Mouse (Mus musculus) mouse embryonic stem cell (cell line): ENCODE results near the gene Lrrc75b.

ENCODE experiments used
- in situ Hi-C, 2 experiments: fragments of 300-500 bp; cut with MboI; formaldehyde crosslinking; loops; 1 replicate in 1 of 2; 3 replicates in 1 of 2; pipeline ENCODE4 v1.14.3; 2019 to 2020; ENCODE audit warnings: low sequenced_read_pairs in 2 of 2, low pct_unique_long_range_greater_than_20kb in 1 of 2, mixed read lengths in 1 of 2; ENCODE audit not compliant: unreplicated experiment in 1 of 2

Lrrc75b gene

GRCm38 (mm10) chr10:75559676-75560548, at the start of gene Lrrc75b:
Gene Lrrc75b (minus strand): TSS chr10:75560330.
- in situ Hi-C loops = no loop called here

GRCm38 (mm10) chr10:75608975-75609374, 48.8 kb upstream of the Lrrc75b start:
- in situ Hi-C loops = loop anchor here in 1 of 2 experiments (10.0 kb wide), 1 partner anchor 346 kb away; the partner anchor contains the start of gene Gm5134

GRCm38 (mm10) chr10:75607253-75607652, 47.1 kb upstream of the Lrrc75b start:
- in situ Hi-C loops = loop anchor here in 1 of 2 experiments (10.0 kb wide), 1 partner anchor 348 kb away; the partner anchor contains the start of gene Gm5134

GRCm38 (mm10) chr10:75605162-75605846, 45.2 kb upstream of the Lrrc75b start:
- in situ Hi-C loops = loop anchor here in 1 of 2 experiments (10.0 kb wide), 1 partner anchor 349 kb away; the partner anchor contains the start of gene Gm5134

- in situ Hi-C loops = loop anchor here in 1 of 2 experiments (10.0 kb wide), 1 partner anchor 355 kb away; the partner anchor contains the start of gene Gm5134
Observed at GRCm38 (mm10) chr10:75600189-75600730, 40.1 kb upstream of the Lrrc75b start.

GRCm38 (mm10) chr10:75595981-75596380, 35.9 kb upstream of the Lrrc75b start:
- in situ Hi-C loops = loop anchor here in 1 of 2 experiments (25.0 kb wide), 1 partner anchor 366 kb away; the partner anchor contains the start of gene Gm5134

- in situ Hi-C loops = loop anchor here in 1 of 2 experiments (25.0 kb wide), 1 partner anchor 370 kb away; the partner anchor contains the start of gene Gm5134
Observed at GRCm38 (mm10) chr10:75592585-75592984, 32.5 kb upstream of the Lrrc75b start.

- in situ Hi-C loops = loop anchor here in 1 of 2 experiments (25.0 kb wide), 1 partner anchor 371 kb away; the partner anchor contains the start of gene Gm5134
Observed at GRCm38 (mm10) chr10:75591211-75591894, 31.2 kb upstream of the Lrrc75b start.

GRCm38 (mm10) chr10:75589651-75590050, 29.5 kb upstream of the Lrrc75b start:
- in situ Hi-C loops = loop anchor here (10.0 to 25.0 kb wide), 3 partner anchors 115 to 373 kb away; partner anchors contain the start of gene Gm5134 (in 1 of the 2)

GRCm38 (mm10) chr10:75589129-75589528, 29.0 kb upstream of the Lrrc75b start, which contains the start of gene Ggt5:
Gene Ggt5 (plus strand): TSS chr10:75589340.
- in situ Hi-C loops = loop anchor here (10.0 to 25.0 kb wide), 3 partner anchors 116 to 373 kb away; partner anchors contain the start of gene Gm5134 (in 1 of the 2)

GRCm38 (mm10) chr10:75588336-75588735, 28.2 kb upstream of the Lrrc75b start:
- in situ Hi-C loops = loop anchor here (10.0 to 25.0 kb wide), 3 partner anchors 116 to 374 kb away; partner anchors contain the start of gene Gm5134 (in 1 of the 2)

GRCm38 (mm10) chr10:75587781-75588180, 27.7 kb upstream of the Lrrc75b start:
- in situ Hi-C loops = loop anchor here (10.0 to 25.0 kb wide), 3 partner anchors 117 to 375 kb away; partner anchors contain the start of gene Gm5134 (in 1 of the 2)

GRCm38 (mm10) chr10:75586553-75586879, 26.4 kb upstream of the Lrrc75b start:
- in situ Hi-C loops = loop anchor here (10.0 to 25.0 kb wide), 3 partner anchors 118 to 376 kb away; partner anchors contain the start of gene Gm5134 (in 1 of the 2)

- in situ Hi-C loops = loop anchor here (10.0 to 25.0 kb wide), 3 partner anchors 119 to 376 kb away; partner anchors contain the start of gene Gm5134 (in 1 of the 2)
Observed at GRCm38 (mm10) chr10:75585876-75586552, 25.9 kb upstream of the Lrrc75b start.

- in situ Hi-C loops = loop anchor here in 1 of 2 experiments (25.0 kb wide), 1 partner anchor 383 kb away; the partner anchor contains the start of gene Gm5134
Observed at GRCm38 (mm10) chr10:75579129-75579528, 19.0 kb upstream of the Lrrc75b start.

GRCm38 (mm10) chr10:75573965-75574364, 13.8 kb upstream of the Lrrc75b start:
- in situ Hi-C loops = no loop called here

GRCm38 (mm10) chr10:75573181-75573580, 13.1 kb upstream of the Lrrc75b start:
- in situ Hi-C loops = no loop called here
